Mouse (Mus musculus): ENCODE results near the gene Gm6793. TPM values are rescaled to one million over a fixed set of nuclear protein-coding genes. Genes with fewer than 3 reads are reported as not detected.

The Gm6793 gene
- total RNA-seq, 2 experiments from 2014 or later = not detected

- Histone ChIP-seq H3K27ac (no peak overlapping the region), H3K4me3 (no peak overlapping the region)
- intact Hi-C loops (cut with DNase I) = no loop called here
- no peak for DNase-seq
- no peak for TF ChIP-seq CTCF (IDR thresholded peaks at IDR 0.05)
Measured at GRCm38 (mm10) chr8:111976326-111976725, 38.5 kb downstream of the Gm6793 start.

- DNase-seq = no peak
- Histone ChIP-seq H3K27ac (no peak overlapping the region), H3K4me3 (no peak overlapping the region)
- TF ChIP-seq CTCF (IDR thresholded peaks at IDR 0.05) = no peak
- intact Hi-C loops (cut with DNase I) = no loop called here
Measured at GRCm38 (mm10) chr8:111975706-111976105, 39.1 kb downstream of the Gm6793 start.

- TF ChIP-seq CTCF (IDR thresholded peaks at IDR 0.05) = no peak
- intact Hi-C loops (cut with DNase I) = no loop called here
- Histone ChIP-seq H3K4me3 (no peak overlapping the region), H3K27ac (no peak overlapping the region)
- DNase-seq = no peak
Measured at GRCm38 (mm10) chr8:111974138-111974537, 40.7 kb downstream of the Gm6793 start.

- Histone ChIP-seq H3K27ac (no peak overlapping the region), H3K4me3 (no peak overlapping the region)
- no peak for DNase-seq
- no peak for TF ChIP-seq CTCF (IDR thresholded peaks at IDR 0.05)
- intact Hi-C loops (cut with DNase I) = no loop called here
Measured at GRCm38 (mm10) chr8:111968991-111969390, 45.8 kb downstream of the Gm6793 start.

- intact Hi-C loops (cut with DNase I) = no loop called here
- H3K27ac ChIP-seq = no peak overlapping the region
- DNase-seq = no peak
Measured at GRCm38 (mm10) chr8:111968541-111968940, 46.3 kb downstream of the Gm6793 start.

GRCm38 (mm10) chr8:111967246-111967870 is 47.5 kb downstream of the Gm6793 start:
- no peak for DNase-seq
- TF ChIP-seq CTCF (IDR thresholded peaks at IDR 0.05) = no peak
- intact Hi-C loops (cut with DNase I) = no loop called here
- Histone ChIP-seq H3K4me3 (no peak overlapping the region), H3K27ac (no peak overlapping the region)

More at GRCm38 (mm10) chr8:111968541-111968940, 46.3 kb downstream of the Gm6793 start:
- TF ChIP-seq CTCF (IDR thresholded peaks at IDR 0.05) = no peak
- H3K4me3 ChIP-seq = no peak overlapping the region

- DNase-seq = no peak
- TF ChIP-seq CTCF (IDR thresholded peaks at IDR 0.05) = no peak
- no peak overlapping the region for H3K4me3 ChIP-seq
- intact Hi-C loops (cut with DNase I) = no loop called here
- H3K27ac ChIP-seq = no peak overlapping the region
Measured at GRCm38 (mm10) chr8:111964849-111965561, 49.8 kb downstream of the Gm6793 start.

- DNase-seq = no peak
- no peak for TF ChIP-seq CTCF (IDR thresholded peaks at IDR 0.05)
- intact Hi-C loops (cut with DNase I) = no loop called here
- Histone ChIP-seq H3K27ac (peak overlapping the region; percentile 24; the same call in 1 of the 2 replicates), H3K4me3 (no peak overlapping the region)
Measured at GRCm38 (mm10) chr8:111964351-111964750, 50.5 kb downstream of the Gm6793 start.

- no peak overlapping the region for H3K27ac ChIP-seq
- DNase-seq = no peak
- intact Hi-C loops (cut with DNase I) = no loop called here
Measured at GRCm38 (mm10) chr8:111963546-111963945, 51.3 kb downstream of the Gm6793 start.

More at GRCm38 (mm10) chr8:111963546-111963945, 51.3 kb downstream of the Gm6793 start:
- TF ChIP-seq CTCF (IDR thresholded peaks at IDR 0.05) = no peak
- H3K4me3 ChIP-seq = no peak overlapping the region

Other genes with a start within 250 kb of the Gm6793 start
- gene Cfdp1, start 160.7 kb downstream of the Gm6793 start, total RNA-seq (2021) = 10 to 100 TPM; 17.1 to 21.3 TPM
- gene Tmem170, start 138.3 kb downstream of the Gm6793 start, total RNA-seq (2021) = 1 to 10 TPM; 2.1 to 2.7 TPM
- gene Chst5, start 104.6 kb downstream of the Gm6793 start, total RNA-seq (2021) = under 1 TPM in 1 of 2 experiments, not detected in 1; 0.14 TPM
- gene Tmem231, start 81.2 kb downstream of the Gm6793 start, total RNA-seq (2021) = under 1 TPM; 0.73 to 0.94 TPM
- gene Gabarapl2, start 74.3 kb downstream of the Gm6793 start, total RNA-seq (2021) = 100 to 1,000 TPM in 1 of 2 experiments, 10 to 100 TPM in 1; 99.6 to 105 TPM
- gene Adat1, start 22.7 kb downstream of the Gm6793 start, total RNA-seq (2021) = 1 to 10 TPM; 2.4 to 2.7 TPM
- 100 to 1,000 TPM; 124 to 125 TPM for gene Kars, start 3.7 kb downstream of the Gm6793 start, total RNA-seq (2021)
- 10 to 100 TPM; 10.1 to 11.0 TPM for gene Terf2ip, start 3.6 kb downstream of the Gm6793 start, total RNA-seq (2021)